Mouse (Mus musculus) heart, embryonic 12.5 days (tissue): Measurements from ENCODE around the gene Mlh3. TPM values are rescaled to one million over a fixed set of nuclear protein-coding genes. Genes with fewer than 3 reads are reported as not detected.

Source experiments
- ATAC-seq: fragments of 200-750 bp; cut with Nextera tagmentation; 2 replicates; pipeline ENCODE4 v1.8.0; 2017; ENCODE audit warnings: moderate TSS enrichment, moderate library complexity; ENCODE audit not compliant: insufficient number of reproducible peaks, low FRiP score
- H3K27ac ChIP-seq: fragments of 300-500 bp; sonication (generic); 2 replicates; pipeline ENCODE4 v1.5.1; 2016; ENCODE audit warnings: mild to moderate bottlenecking, moderate library complexity; ENCODE audit not compliant: poor library complexity, severe bottlenecking
- H3K27me3 ChIP-seq: fragments of 300-500 bp; sonication (generic); replicated peaks from 2 replicates; pipeline ENCODE4 v1.6.1; 2016; ENCODE audit warnings: mild to moderate bottlenecking, moderate library complexity
- H3K36me3 ChIP-seq: fragments of 300-500 bp; sonication (generic); 2 replicates; pipeline ENCODE4 v1.6.1; 2016; ENCODE audit warnings: mild to moderate bottlenecking, moderate library complexity
- H3K4me1 ChIP-seq: fragments of 300-500 bp; sonication (generic); replicated peaks from 2 replicates; pipeline ENCODE4 v1.6.1; 2016; ENCODE audit warnings: mild to moderate bottlenecking
- H3K4me2 ChIP-seq: fragments of 300-500 bp; sonication (generic); 2 replicates; pipeline ENCODE4 v1.6.1; 2016; ENCODE audit warnings: mild to moderate bottlenecking, moderate library complexity
- H3K4me3 ChIP-seq: fragments of 300-500 bp; sonication (generic); 2 replicates; pipeline ENCODE4 v1.5.1; 2016; ENCODE audit warnings: mild to moderate bottlenecking
- H3K9ac ChIP-seq: fragments of 300-500 bp; sonication (generic); 2 replicates; pipeline ENCODE4 v1.6.1; 2016; ENCODE audit warnings: mild to moderate bottlenecking, moderate library complexity
- H3K9me3 ChIP-seq: fragments of 300-500 bp; sonication (generic); replicated peaks from 2 replicates; pipeline ENCODE4 v1.6.1; 2016; ENCODE audit warnings: mild to moderate bottlenecking, moderate library complexity
- WGBS: fragments of 180-500 bp; shearing (Covaris S2); methylation state at CpG from one replicate; pipeline ENCODE4 v1.1.7; 2016; 5-methylcytosine and 5-hydroxymethylcytosine counted together
- polyA plus RNA-seq: library from polyadenylated mRNA; unstranded; fragments of >200 nt; fragmentation: Nextera tagmentation; extraction: Ambion mirVana; gene quantifications from 2 replicates; pipeline ENCODE4 v1.2.1, GENCODE M21; 2016

Mlh3 gene
- polyA plus RNA-seq, 1 experiment from 2014 or later: 7.9 TPM

GRCm38 (mm10) chr12:85264940-85265339, 5.5 kb downstream of the Mlh3 start:
- Histone ChIP-seq H3K4me1 (peaks cover 9% of the 10 kb centered on the region; the same call in 1 of the 2 replicates), H3K9me3 (no peaks in the 10 kb centered on the region), H3K27ac (no peak overlapping the region), H3K4me2 (no peak overlapping the region), H3K9ac (no peak overlapping the region), H3K4me3 (no peak overlapping the region), H3K27me3 (no peaks in the 10 kb centered on the region), H3K36me3 (peaks cover 8% of the 10 kb centered on the region; the same call in 1 of the 2 replicates)
- 47% methylated on average over 7 of the region's 7 CpGs for WGBS
- no peak for ATAC-seq

GRCm38 (mm10) chr12:85264531-85264930, 5.9 kb downstream of the Mlh3 start:
- no peaks in the 10 kb centered on the region for H3K9me3 ChIP-seq
- H3K27me3 ChIP-seq: no peaks in the 10 kb centered on the region
- no peak overlapping the region for H3K27ac ChIP-seq
- 80% methylated on average over 8 of the region's 8 CpGs for WGBS
- H3K9ac ChIP-seq: no peak overlapping the region
- peaks cover 9% of the 10 kb centered on the region; the same call in 1 of the 2 replicates for H3K4me1 ChIP-seq
- H3K36me3 ChIP-seq: peaks cover 8% of the 10 kb centered on the region; the same call in 1 of the 2 replicates
- no peak overlapping the region for H3K4me3 ChIP-seq
- no peak overlapping the region for H3K4me2 ChIP-seq
- no peak for ATAC-seq

- Histone ChIP-seq H3K4me2 (no peak overlapping the region), H3K4me1 (peaks cover 9% of the 10 kb centered on the region; the same call in 1 of the 2 replicates), H3K9ac (no peak overlapping the region), H3K4me3 (no peak overlapping the region), H3K9me3 (no peaks in the 10 kb centered on the region), H3K36me3 (peaks cover 14% of the 10 kb centered on the region; the same call in 1 of the 2 replicates), H3K27me3 (no peaks in the 10 kb centered on the region), H3K27ac (no peak overlapping the region)
- ATAC-seq: no peak
- WGBS: 73% methylated on average over 5 of the region's 5 CpGs
Observed at GRCm38 (mm10) chr12:85263190-85263589, 7.2 kb downstream of the Mlh3 start.

DNA sequence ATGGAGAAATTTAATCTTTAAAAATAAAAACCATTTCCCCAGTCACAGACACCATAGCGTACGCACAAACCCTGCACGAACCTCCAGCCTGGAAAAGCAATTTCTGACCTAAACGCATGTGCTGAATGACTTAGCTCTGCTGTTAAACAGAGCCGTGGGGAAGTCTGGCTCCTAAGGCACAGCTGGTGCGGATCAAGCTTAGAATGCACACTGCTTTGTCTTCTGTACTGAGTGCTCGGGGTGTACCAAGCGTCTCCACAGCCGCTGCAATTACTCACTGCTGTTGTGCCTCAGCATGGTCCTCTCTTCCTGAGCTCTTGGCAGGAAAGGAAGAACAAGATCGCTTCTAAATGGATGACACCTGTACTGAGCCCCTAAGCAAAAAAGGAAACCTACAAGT, 7.9 kb downstream of the Mlh3 start:
- H3K4me3 ChIP-seq: no peak overlapping the region
- H3K4me2 ChIP-seq: no peak overlapping the region
- WGBS: 62% methylated on average over 10 of the region's 10 CpGs
- peaks cover 9% of the 10 kb centered on the region; the same call in 1 of the 2 replicates for H3K4me1 ChIP-seq
- H3K27ac ChIP-seq: no peak overlapping the region
- peaks cover 14% of the 10 kb centered on the region; the same call in 1 of the 2 replicates for H3K36me3 ChIP-seq
- no peaks in the 10 kb centered on the region for H3K9me3 ChIP-seq
- no peak for ATAC-seq
- no peak overlapping the region for H3K9ac ChIP-seq
- no peaks in the 10 kb centered on the region for H3K27me3 ChIP-seq

- Histone ChIP-seq H3K27ac (peak overlapping the region; percentile 52; the same call in 1 of the 2 replicates), H3K4me2 (no peak overlapping the region), H3K4me3 (no peak overlapping the region), H3K27me3 (no peaks in the 10 kb centered on the region), H3K4me1 (peaks cover 3% of the 10 kb centered on the region; the same call in 1 of the 2 replicates), H3K9me3 (no peaks in the 10 kb centered on the region), H3K9ac (no peak overlapping the region), H3K36me3 (peaks cover 12% of the 10 kb centered on the region; the same call in 1 of the 2 replicates)
- peak; percentile 66 for ATAC-seq
- WGBS: 53% methylated on average over 7 of the region's 7 CpGs
Observed at GRCm38 (mm10) chr12:85257008-85257639, 13.3 kb downstream of the Mlh3 start.

- 63% methylated on average over 7 of the region's 7 CpGs for WGBS
- ATAC-seq: peak; percentile 64; the same call in 1 of the 2 replicates
- peaks cover 9% of the 10 kb centered on the region; the same call in 1 of the 2 replicates for H3K36me3 ChIP-seq
- peak overlapping the region; percentile 52 for H3K27ac ChIP-seq
- no peak overlapping the region for H3K4me2 ChIP-seq
- peaks cover 3% of the 10 kb centered on the region; the same call in 1 of the 2 replicates for H3K4me1 ChIP-seq
- H3K27me3 ChIP-seq: no peaks in the 10 kb centered on the region
- H3K9me3 ChIP-seq: no peaks in the 10 kb centered on the region
- H3K9ac ChIP-seq: no peak overlapping the region
- H3K4me3 ChIP-seq: no peak overlapping the region
Observed at GRCm38 (mm10) chr12:85256074-85256751, 14.2 kb downstream of the Mlh3 start.

- no peak overlapping the region for H3K9ac ChIP-seq
- H3K27ac ChIP-seq: no peak overlapping the region
- H3K9me3 ChIP-seq: peaks cover 4% of the 10 kb centered on the region; the same call in 1 of the 2 replicates
- WGBS: 77% methylated on average over 3 of the region's 3 CpGs
- H3K27me3 ChIP-seq: no peaks in the 10 kb centered on the region
- H3K4me1 ChIP-seq: peaks cover 3% of the 10 kb centered on the region; the same call in 1 of the 2 replicates
- ATAC-seq: no peak
- H3K4me3 ChIP-seq: no peak overlapping the region
- no peak overlapping the region for H3K4me2 ChIP-seq
- H3K36me3 ChIP-seq: peaks cover 21% of the 10 kb centered on the region
Observed at GRCm38 (mm10) chr12:85252083-85252482, 18.3 kb downstream of the Mlh3 start.

DNA sequence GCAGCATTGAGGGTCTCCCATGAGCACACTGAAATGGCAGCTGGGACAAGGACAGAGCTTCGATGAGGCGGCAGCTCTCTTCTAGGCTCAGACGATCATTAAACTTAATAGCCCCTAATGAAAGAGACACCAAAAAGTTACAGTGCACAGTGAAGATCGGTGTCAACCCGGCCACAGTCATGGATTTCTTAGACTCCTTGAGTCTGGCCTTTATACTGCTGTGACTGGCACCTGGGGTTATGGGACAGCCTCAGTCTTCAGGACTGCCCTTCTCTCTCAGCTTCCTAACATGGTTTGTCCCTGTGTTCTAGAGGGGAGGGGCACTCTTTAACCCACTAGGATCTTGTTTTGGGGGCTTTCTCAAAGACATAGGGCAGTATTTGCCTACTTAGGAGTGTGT, 32.8 kb downstream of the Mlh3 start:
- Histone ChIP-seq H3K4me3 (no peak overlapping the region), H3K4me1 (0 out of 2 replicates have a peak, but pooled peaks cover 5% of the 10 kb centered on the region), H3K27ac (no peak overlapping the region), H3K9ac (no peak overlapping the region), H3K27me3 (no peaks in the 10 kb centered on the region), H3K9me3 (no peaks in the 10 kb centered on the region), H3K36me3 (peaks cover 12% of the 10 kb centered on the region), H3K4me2 (no peak overlapping the region)
- 89% methylated on average over 5 of the region's 5 CpGs for WGBS
- no peak for ATAC-seq

DNA sequence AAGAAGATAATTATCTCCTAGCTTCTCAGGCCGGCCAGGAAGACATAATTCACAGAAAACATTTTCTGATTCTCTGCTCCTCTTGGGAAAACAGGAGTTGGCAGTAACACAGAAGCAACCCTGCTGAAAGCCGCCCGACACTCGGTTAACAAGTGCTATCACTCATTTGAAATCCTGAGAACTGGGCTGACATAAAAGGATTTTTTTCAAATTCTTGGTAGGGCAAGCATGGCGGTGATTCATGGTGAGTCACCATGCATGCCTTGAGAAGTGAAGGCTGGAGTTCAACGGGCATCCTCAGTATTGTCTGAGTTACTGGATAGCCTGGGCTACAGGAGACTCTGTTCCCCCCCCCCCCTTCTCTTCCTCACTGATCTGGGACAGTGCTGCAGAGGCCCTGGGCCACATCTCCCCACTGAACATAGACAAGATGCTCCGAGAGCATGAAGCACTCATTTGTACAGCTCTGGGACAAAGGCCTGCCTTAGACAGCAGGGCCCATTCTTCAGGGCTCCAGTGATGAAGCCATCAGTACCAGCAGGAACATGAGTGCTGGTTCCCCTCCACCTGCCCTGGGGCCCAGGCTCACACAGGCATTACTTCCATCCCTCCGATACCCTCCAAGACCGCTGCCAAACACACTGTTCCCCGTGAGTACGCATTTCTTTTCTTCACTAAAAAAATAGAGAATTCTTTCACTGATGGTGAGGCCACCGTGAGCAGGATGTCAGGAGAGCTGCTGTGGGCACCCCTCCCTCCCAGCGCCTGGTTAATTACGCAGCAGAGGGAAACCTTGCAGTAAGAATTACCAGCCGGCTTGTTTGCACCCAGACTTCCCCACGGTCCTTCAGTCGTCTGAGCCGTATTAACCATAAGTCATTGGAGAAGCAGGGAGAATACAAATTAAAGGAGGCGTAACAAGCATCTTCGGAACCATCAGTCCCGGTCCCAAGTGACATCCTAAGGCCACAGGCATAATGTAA, 36.7 kb downstream of the Mlh3 start:
- Histone ChIP-seq H3K4me3 (no peak overlapping the region), H3K4me2 (no peak overlapping the region), H3K27ac (no peak overlapping the region), H3K36me3 (peaks cover 12% of the 10 kb centered on the region), H3K4me1 (no peaks in the 10 kb centered on the region), H3K27me3 (no peaks in the 10 kb centered on the region), H3K9ac (no peak overlapping the region), H3K9me3 (peaks cover 3% of the 10 kb centered on the region; the same call in 1 of the 2 replicates)
- no peak for ATAC-seq
- WGBS: 81% methylated on average over 21 of the region's 21 CpGs

GRCm38 (mm10) chr12:85227876-85228599, 42.4 kb downstream of the Mlh3 start:
- peaks cover 3% of the 10 kb centered on the region; the same call in 1 of the 2 replicates for H3K9me3 ChIP-seq
- H3K27ac ChIP-seq: no peak overlapping the region
- 51% methylated on average over 15 of the region's 15 CpGs for WGBS

More at GRCm38 (mm10) chr12:85227876-85228599, 42.4 kb downstream of the Mlh3 start:
- no peak for ATAC-seq
- Histone ChIP-seq H3K4me1 (peaks cover 16% of the 10 kb centered on the region), H3K27me3 (no peaks in the 10 kb centered on the region), H3K36me3 (peaks cover 43% of the 10 kb centered on the region), H3K4me3 (no peak overlapping the region), H3K4me2 (no peak overlapping the region), H3K9ac (no peak overlapping the region)
